Mouse (Mus musculus) neutrophil, adult 5-6 weeks (primary cell): Measurements from ENCODE around the gene Olfr1317. TPM values are rescaled to one million over a fixed set of nuclear protein-coding genes. Genes with fewer than 3 reads are reported as not detected.

Experiments used
- ATAC-seq: fragments of 151-379, 151-347 bp; 2 replicates; pipeline ENCODE4 v1.8.0; 2017; ENCODE audit warnings: mild to moderate bottlenecking, moderate TSS enrichment; ENCODE audit not compliant: insufficient number of reproducible peaks, poor library complexity, low FRiP score, severe bottlenecking; ENCODE audit errors: extremely low read depth
- total RNA-seq: library from RNA; stranded (forward); fragments of 200-1000 nt; gene quantifications from 2 replicates; pipeline ENCODE4 v1.2.3, GENCODE M21; 2017

The Olfr1317 gene
- not detected in 2 replicates for total RNA-seq

DNA sequence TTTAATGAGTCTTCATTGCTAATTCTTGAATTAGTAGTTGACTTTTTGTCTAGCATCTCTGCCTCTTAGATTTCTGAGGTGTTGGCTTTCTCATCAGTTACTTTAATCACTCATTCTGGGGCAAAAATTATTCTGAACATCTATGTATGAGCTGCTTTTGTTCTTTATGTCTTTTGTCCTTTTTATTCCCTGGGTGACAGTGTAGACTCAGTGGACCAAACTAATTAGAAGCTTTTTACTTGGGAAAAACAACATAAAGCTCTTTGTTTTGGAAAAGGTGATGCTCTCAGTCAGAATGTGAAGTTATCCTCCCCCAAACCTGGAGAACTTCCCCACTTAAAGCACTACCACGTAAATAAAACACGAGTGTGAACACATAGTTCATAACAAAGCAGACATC lies at the start of gene Olfr1317:
TSS of gene Olfr1317 (plus strand) at position 301 of the 400 bp plus-strand sequence.
- ATAC-seq, result no peak

- ATAC-seq, result no peak
These were observed 43.4 kb upstream of the Olfr1317 start, which contains the start of gene Olfr1314 for GRCm38 (mm10) chr2:112096681-112097080. TSS of gene Olfr1314 (minus strand) at chr2:112096781.

DNA sequence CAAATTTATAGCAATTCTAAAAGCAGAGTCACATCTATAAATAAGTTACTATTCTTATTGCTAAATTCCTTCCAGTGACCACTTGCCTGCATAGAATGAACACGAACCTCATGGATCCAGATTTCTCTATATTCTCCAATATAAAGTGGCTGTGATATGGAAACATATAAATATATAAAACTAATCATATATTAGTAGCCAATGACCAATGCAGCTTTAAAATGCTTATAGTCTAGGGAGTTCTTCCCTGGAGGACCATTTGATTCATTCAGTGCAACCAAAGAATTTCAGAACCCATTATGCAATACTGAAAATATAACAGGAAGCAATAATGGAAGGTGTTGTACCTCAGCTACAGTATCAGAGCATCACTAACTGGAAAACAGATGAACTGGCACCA lies 24.8 kb upstream of the Olfr1317 start, which contains the start of gene Olfr1315-ps1:
TSS of gene Olfr1315-ps1 (minus strand) at position 101 of the 400 bp plus-strand sequence.
- ATAC-seq, result no peak

DNA sequence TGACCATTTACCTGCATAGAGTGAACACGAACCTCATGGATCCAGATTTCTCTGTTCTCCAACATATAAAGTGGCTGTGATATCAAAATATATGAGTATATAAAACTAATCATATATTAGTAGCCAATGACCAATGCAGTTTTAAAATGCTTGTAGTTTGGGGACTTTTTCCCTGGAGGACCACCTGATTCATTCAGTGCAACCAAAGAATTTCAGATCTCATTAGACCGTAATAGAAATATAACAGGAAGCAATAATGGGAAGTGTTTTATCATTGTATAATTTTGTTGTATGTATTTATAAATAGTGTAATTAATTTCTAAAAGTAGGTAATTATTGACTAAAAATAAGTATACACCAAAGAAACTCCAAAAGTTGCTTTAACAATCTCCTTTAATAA lies 5.3 kb upstream of the Olfr1317 start, which contains the start of gene Olfr1316:
TSS of gene Olfr1316 (minus strand) at position 101 of the 400 bp plus-strand sequence.
- no peak for ATAC-seq

DNA sequence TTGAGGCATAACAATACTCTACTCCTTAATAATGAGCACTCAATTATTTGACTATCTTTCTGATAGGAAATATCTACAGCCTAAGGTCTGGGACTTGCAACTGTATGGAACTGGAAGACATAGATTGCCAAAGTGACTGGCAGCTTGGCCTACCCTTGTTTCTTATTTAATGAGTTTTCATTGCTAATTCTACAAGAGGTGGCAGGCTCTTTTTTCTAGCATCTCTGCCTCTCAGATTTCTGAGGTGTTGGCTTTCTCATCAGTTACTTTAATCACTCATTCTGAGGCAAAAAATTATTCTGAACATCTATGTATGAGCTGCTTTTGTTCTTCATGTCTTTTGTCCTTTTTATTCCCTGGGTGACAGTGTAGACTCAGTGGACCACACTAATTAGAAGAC lies 13.8 kb downstream of the Olfr1317 start, which contains the start of gene Olfr1318:
TSS of gene Olfr1318 (plus strand) at position 301 of the 400 bp plus-strand sequence.
- no peak for ATAC-seq

Other genes with a start within 250 kb of the Olfr1317 start
- not detected in 2 replicates for gene Olfr1306, start 224.1 kb upstream of the Olfr1317 start, total RNA-seq
- gene Olfr1307, start 190.9 kb upstream of the Olfr1317 start, total RNA-seq, result under 0.01 and 0.12 TPM in 2 replicates
- gene Olfr1308, start 175.4 kb upstream of the Olfr1317 start, total RNA-seq, result not detected in 2 replicates
- gene Olfr1309, start 150.0 kb upstream of the Olfr1317 start, total RNA-seq, result not detected in 2 replicates
- gene Olfr1310, start 127.6 kb upstream of the Olfr1317 start, total RNA-seq, result 1.4 TPM in 1 of 2 replicates, not detected in the other
- not detected in 2 replicates for gene Olfr1311, start 115.9 kb upstream of the Olfr1317 start, total RNA-seq
- not detected in 2 replicates for gene Olfr1312, start 90.1 kb upstream of the Olfr1317 start, total RNA-seq
- not detected in 2 replicates for gene Olfr1313, start 62.5 kb upstream of the Olfr1317 start, total RNA-seq
- gene Olfr1314, start 43.5 kb upstream of the Olfr1317 start, total RNA-seq, result not detected in 2 replicates
- not detected in 2 replicates for gene Olfr1315-ps1, start 24.9 kb upstream of the Olfr1317 start, total RNA-seq
- gene Olfr1316, start 5.4 kb upstream of the Olfr1317 start, total RNA-seq, result not detected in 2 replicates
- not detected in 2 replicates for gene Olfr1318, start 13.9 kb downstream of the Olfr1317 start, total RNA-seq
- 12.5 and 19.2 TPM in 2 replicates for gene Lpcat4, start 99.1 kb downstream of the Olfr1317 start, total RNA-seq
- gene Nutm1, start 119.0 kb downstream of the Olfr1317 start, total RNA-seq, result not detected in 2 replicates
- 34.6 and 45.7 TPM in 2 replicates for gene Nop10, start 121.6 kb downstream of the Olfr1317 start, total RNA-seq
- gene Slc12a6, start 125.5 kb downstream of the Olfr1317 start, total RNA-seq, result 376 and 406 TPM in 2 replicates
- gene Gm21985, start 126.0 kb downstream of the Olfr1317 start, total RNA-seq, result 2.0 TPM in 1 of 2 replicates, not detected in the other
- gene Emc4, start 227.7 kb downstream of the Olfr1317 start, total RNA-seq, result 20.7 and 29.3 TPM in 2 replicates
- 13.5 and 15.6 TPM in 2 replicates for gene Katnbl1, start 238.9 kb downstream of the Olfr1317 start, total RNA-seq